Mouse (Mus musculus): ENCODE measurements around the gene Foxp3.

Foxp3 gene

GRCm38 (mm10) chrX:7573176-7574086 lies at the start of gene Foxp3:
TSS of gene Foxp3 (plus strand) at chrX:7573644.
- DNase-seq, result peak; percentile 11

- no peak for DNase-seq
Observed at GRCm38 (mm10) chrX:7524961-7525360, 48.5 kb upstream of the Foxp3 start.

- DNase-seq, result no peak
Observed at GRCm38 (mm10) chrX:7553474-7553873, 20.0 kb upstream of the Foxp3 start.

GRCm38 (mm10) chrX:7563076-7563475 lies 10.4 kb upstream of the Foxp3 start:
- DNase-seq, result no peak

- DNase-seq, result no peak
Observed at GRCm38 (mm10) chrX:7566352-7566751, 7.1 kb upstream of the Foxp3 start.

GRCm38 (mm10) chrX:7567491-7567890 lies 6.0 kb upstream of the Foxp3 start:
- DNase-seq, result no peak

- DNase-seq, result no peak
Observed at GRCm38 (mm10) chrX:7570481-7571175, 2.8 kb upstream of the Foxp3 start.

- DNase-seq, result no peak
Observed at GRCm38 (mm10) chrX:7571565-7572136, 1.8 kb upstream of the Foxp3 start.

GRCm38 (mm10) chrX:7572466-7572865 lies 978 bp upstream of the Foxp3 start:
- DNase-seq, result no peak

- DNase-seq, result peak; percentile 97
Observed at GRCm38 (mm10) chrX:7574087-7574884, 842 bp downstream of the Foxp3 start, which contains the start of gene Ppp1r3f. TSS of gene Ppp1r3f (minus strand) at chrX:7574283.

- DNase-seq, result no peak
Observed at GRCm38 (mm10) chrX:7574885-7575231, 1.4 kb downstream of the Foxp3 start.

- no peak for DNase-seq
Observed at GRCm38 (mm10) chrX:7581151-7581550, 7.7 kb downstream of the Foxp3 start.

- DNase-seq, result no peak
Observed at GRCm38 (mm10) chrX:7583881-7584280, 10.4 kb downstream of the Foxp3 start.

GRCm38 (mm10) chrX:7586356-7586755 lies 12.9 kb downstream of the Foxp3 start:
- no peak for DNase-seq

- no peak for DNase-seq
Observed at GRCm38 (mm10) chrX:7595371-7595770, 21.9 kb downstream of the Foxp3 start.

GRCm38 (mm10) chrX:7604004-7604403 lies 30.6 kb downstream of the Foxp3 start:
- no peak for DNase-seq

- peak; percentile 88 for DNase-seq
Observed at GRCm38 (mm10) chrX:7604879-7605574, 31.6 kb downstream of the Foxp3 start, which contains the start of gene Ccdc22. TSS of gene Ccdc22 (minus strand) at chrX:7605517.

GRCm38 (mm10) chrX:7605575-7605941 lies 32.1 kb downstream of the Foxp3 start:
- DNase-seq, result no peak

- DNase-seq, result no peak
Observed at GRCm38 (mm10) chrX:7606783-7607182, 33.3 kb downstream of the Foxp3 start, which contains the start of gene Cacna1f. TSS of gene Cacna1f (plus strand) at chrX:7607083.

GRCm38 (mm10) chrX:7610035-7610434 lies 36.6 kb downstream of the Foxp3 start:
- DNase-seq, result no peak

GRCm38 (mm10) chrX:7610536-7611258 lies 37.3 kb downstream of the Foxp3 start:
- no peak for DNase-seq
